Mouse (Mus musculus) thymus, postnatal 36 days (tissue): ENCODE measurements around the gene Crhr1.
A peak's percentile ranks its signal among the peaks of the same experiment; 100 is the strongest.

Experiments used
- DNase-seq, 2 experiments: peaks; one replicate each; pipeline ENCODE4 v3.0.0; 2022; ENCODE audit warnings: mixed read lengths in 2 of 2

Crhr1 gene

DNA sequence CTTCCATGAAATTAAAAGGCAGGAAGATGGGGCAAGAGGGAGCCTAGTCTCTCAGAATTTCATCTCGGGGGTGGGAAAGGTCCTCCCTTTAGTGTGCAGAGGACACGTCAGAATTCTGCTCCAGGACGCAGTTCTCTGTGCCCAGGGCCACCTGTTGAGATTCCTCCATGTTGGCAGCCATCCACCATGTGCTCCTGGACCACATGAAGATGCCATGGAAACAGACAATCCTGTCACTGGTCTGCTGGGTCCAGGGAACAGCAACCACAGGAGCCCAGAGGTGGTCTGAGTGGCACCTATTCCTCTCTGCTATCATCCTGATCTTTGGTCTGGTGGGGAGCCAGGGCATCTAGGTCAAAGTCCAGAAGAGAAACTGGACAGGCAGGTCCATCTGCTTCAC is 6.3 kb downstream of the Crhr1 start:
- no peak for DNase-seq

- DNase-seq, result no peak
Observed at GRCm38 (mm10) chr11:104144930-104145329, 12.3 kb downstream of the Crhr1 start.

- DNase-seq, result no peak
Observed at GRCm38 (mm10) chr11:104148787-104149186, 16.1 kb downstream of the Crhr1 start.

DNA sequence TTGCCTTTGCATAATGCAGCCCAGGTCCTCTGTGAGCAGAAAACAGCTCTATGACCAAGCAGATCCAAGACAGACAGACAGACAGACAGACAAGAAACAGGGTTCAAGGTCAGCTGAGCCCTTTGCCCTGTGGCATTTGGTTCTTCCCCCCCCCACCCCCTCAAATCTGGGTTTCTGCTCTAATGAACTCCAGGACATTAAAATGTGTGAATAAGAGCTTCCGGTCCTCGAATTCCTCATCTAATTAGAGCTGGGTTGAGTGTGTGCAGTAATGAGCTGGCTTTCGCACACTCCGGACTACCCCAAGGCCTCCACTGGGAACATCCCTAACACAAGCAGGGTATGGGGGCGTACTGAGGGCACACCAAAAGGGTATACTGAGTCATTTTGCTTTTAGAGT is 18.3 kb downstream of the Crhr1 start:
- DNase-seq, result no peak

GRCm38 (mm10) chr11:104154332-104154731 is 21.7 kb downstream of the Crhr1 start:
- no peak for DNase-seq

GRCm38 (mm10) chr11:104154820-104155635 is 22.4 kb downstream of the Crhr1 start:
- no peak for DNase-seq

- DNase-seq, result no peak
Observed at GRCm38 (mm10) chr11:104155899-104156298, 23.2 kb downstream of the Crhr1 start.

GRCm38 (mm10) chr11:104156391-104156790 is 23.7 kb downstream of the Crhr1 start:
- no peak for DNase-seq

DNA sequence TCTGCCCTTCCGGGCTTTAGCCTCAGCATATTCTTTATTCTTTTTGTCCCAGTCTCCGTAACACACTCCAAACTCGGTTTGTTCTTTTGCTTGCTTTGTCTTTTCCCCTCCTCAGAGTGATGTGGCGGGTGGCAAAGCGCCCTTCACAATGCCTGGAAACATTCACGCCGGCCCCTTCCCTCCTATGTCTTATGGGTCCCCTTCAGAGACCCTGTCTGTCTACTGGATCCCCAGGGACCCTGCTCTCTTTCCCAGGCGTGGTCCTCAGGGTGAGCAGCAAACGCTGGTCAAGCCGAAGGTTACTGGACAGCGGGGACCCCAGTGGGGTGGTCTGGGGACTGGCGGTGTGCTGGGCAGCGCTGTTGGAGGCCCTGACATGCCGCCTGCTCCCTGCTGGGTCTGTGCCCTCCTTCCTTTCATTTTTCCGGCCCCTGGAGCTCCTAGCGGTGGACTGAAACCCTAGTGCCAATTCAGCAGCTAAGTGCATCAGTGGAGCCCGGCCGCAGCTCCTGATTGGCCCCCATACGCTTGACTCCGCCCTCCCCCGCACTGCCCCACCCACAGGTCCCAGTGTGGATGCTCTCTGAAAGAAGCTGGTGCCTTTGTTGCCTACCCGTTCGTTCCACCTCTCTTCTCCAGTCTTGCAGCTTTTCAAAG is 25.1 kb downstream of the Crhr1 start:
- peak; percentile 16 to 18 for DNase-seq

- DNase-seq, result no peak
Observed at GRCm38 (mm10) chr11:104158260-104158907, 25.7 kb downstream of the Crhr1 start.

DNA sequence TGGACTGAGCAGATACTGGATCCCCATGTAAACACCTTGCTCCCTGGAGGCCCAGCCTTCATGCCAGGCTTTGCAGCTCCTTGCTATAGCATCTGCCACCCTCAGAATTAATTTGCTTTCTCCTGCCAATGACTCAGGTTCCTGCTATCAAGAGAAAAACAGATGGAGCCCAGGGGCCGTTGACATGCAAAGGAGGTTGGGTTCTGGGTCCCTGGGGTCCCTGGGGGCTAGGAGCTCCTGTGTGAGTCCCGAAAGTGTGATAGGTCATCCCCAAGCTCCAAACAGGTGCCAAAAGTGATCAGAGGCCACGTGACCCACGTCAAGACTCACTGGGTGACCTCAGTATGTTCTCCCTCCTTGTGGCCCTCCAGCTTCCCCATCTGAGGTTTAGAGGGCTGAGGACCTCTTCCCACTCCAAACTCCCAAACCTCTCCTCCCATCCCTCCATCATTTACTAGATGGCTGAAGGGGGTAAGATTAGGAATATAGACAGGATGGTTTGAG is 27.2 kb downstream of the Crhr1 start:
- no peak for DNase-seq

DNA sequence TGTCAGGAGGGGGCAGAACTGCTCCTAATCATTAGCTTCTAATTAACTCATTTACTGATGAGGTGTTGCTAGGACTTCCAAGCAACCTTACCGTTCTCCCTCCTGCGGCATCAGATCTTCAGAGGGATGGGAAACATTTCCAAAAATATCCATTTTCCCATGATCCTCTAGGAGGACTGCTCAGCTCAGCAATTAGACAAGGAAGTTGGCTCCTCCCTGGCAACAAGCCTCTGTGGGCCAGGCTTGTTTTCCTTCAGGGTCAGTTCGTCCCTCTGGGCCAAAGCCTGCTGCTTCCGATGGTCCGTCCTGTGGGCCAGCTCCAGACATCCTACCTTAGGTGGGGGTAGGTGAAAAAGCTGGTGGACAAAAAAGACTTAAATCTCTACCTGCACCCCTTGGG is 28.5 kb downstream of the Crhr1 start:
- DNase-seq, result no peak

DNA sequence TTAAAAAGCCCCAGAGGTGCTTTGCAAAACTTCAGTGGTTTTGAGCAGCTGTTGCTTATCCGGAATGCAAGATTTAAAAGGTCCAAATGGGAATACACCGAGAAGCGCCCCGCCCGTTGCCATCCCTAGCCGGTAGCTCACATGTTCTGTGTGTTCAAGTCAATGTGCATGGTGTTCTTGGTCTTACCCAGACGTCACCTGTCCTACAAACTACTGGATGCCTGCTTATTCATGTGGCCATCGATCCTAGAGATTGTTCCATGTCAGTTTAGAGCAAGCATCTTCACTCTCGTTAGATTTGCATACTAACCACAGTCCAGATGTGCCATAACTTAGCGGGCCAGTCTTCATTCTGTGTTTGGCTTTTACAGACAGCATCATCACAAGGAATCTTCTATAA is 31.6 kb downstream of the Crhr1 start:
- no peak for DNase-seq

- DNase-seq, result peak; percentile 36 to 49
Observed at GRCm38 (mm10) chr11:104171281-104171781, 38.7 kb downstream of the Crhr1 start.

- no peak for DNase-seq
Observed at GRCm38 (mm10) chr11:104178893-104179292, 46.2 kb downstream of the Crhr1 start.

- DNase-seq, result no peak
Observed at GRCm38 (mm10) chr11:104179804-104180203, 47.1 kb downstream of the Crhr1 start.

DNA sequence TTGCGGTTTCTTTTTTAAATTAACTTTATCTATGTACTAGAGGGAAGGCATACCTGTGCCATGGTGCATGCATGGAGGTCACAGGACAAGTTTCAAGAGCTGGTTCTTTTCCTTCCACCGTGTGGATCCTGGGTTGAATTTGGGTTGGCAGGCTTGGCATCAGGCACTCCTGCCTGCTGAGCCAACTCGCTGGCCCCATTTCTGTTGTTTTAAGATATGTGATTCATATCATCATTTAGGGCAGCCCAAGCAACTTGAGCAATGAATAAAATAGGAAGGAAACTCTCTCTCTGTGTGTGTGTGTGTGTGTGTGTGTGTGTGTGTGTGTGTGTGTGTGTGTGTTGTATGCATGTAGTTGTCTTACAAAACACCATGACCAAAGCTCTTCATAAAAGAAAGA is 49.5 kb downstream of the Crhr1 start:
- no peak for DNase-seq

DNA sequence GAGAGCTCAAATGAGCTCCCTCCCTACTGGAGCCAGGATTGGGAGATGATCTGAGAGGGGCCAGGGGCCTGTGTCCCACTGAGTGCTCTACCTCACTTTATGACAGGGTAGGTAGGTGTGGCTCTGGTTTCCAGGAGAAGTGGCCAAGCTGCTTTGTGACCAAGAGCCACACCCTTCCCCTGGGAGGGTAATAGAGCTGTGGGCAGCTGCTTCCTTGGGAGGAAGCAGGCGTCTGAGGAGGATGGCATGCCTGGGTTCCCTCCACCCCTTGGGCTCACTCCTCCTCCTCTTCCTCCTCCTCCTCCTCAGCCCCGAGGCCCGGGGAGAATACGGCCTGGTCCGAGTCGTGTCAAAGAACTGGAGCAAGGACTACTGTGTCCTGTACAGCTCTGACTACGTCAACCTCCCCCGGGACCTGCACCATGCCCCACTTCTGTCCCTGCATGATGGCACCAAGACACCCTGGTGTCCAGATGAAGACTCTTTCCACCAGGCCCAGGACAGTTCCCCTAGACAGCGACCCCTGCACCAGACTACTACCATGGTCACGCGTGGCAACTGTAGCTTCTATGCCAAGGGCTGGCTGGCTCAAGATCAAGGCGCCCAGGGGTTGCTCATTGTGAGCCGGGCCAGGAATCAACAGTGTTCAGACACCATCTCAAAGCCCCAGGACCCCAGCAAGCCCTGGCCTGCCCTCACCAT is 53.6 kb downstream of the Crhr1 start, which contains the start of gene Sppl2c:
Sppl2c (plus strand) TSS at position 193 of the 702 bp plus-strand sequence.
- DNase-seq, result no peak

DNA sequence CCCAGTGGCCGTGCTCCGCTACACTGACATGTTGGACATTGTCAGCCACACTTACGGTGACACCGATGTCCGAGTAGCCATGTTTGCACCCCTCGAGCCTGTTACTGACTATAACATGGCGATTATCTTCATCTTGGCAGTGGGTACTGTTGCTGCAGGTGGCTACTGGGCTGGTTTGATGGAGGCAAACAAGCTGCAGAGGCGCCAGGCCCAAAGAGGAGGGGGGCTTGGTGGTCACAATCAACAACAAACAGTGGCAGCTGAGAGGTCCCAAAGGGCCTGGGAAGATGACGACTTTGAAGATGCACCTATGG is 54.1 kb downstream of the Crhr1 start:
- DNase-seq, result no peak

- no peak for DNase-seq
Observed at GRCm38 (mm10) chr11:104187766-104188165, 55.1 kb downstream of the Crhr1 start.

DNA sequence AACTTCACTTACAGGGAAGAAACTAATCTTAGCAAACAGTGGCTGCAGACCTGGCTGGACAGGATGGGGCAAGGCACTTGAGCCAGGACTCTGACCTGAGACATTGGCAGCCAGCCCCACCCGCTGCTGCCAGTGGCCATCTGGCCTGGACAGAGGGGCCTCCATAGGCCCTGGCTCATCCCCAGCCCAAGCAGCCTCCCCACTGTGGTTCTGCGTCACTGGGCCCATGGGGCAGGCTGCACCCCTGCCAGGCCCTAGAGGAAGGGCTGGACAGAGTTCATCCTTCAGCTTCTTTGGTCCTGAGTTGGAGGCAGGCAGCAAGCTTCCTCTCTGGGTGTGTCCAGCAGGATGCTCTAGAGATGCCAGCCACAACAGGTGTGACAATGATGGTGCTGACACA is 57.4 kb downstream of the Crhr1 start:
- no peak for DNase-seq

DNA sequence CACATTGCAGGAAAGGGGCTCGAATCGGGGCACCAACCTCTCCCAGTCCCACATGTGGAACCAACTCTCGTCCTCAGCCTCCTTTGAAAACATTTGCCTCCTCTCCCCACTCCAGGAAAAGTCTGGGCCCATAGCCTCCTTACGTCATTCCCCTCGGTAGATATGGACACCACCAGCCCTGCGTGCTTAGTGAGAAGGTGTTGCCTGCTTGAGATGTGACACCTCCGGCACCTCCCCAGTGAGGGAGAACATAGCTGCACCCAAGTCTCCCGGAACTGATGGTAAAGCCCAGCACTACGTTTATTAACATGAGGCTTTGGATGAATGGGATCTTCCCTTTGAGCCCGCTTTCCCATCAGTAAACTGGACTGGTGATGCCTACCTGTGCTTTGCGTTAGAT is 62.7 kb downstream of the Crhr1 start:
- DNase-seq, result no peak

- peak; percentile 13 to 52 for DNase-seq
Observed at GRCm38 (mm10) chr11:104195791-104196190, 63.1 kb downstream of the Crhr1 start.
